ENCODE assay signal across 9 mouse cellular contexts in genomic region chr10:40259542-40259941, GRCm38 (mm10). TPM values are rescaled to one million over a fixed set of nuclear protein-coding genes. Genes with fewer than 3 reads are reported as not detected.
DNase-seq lines count a peak whose midpoint lies in the region; ATAC-seq and TF ChIP-seq lines count a peak whose summit lies in the region.
"Had no signal": no experiment of that assay in that cellular context is flagged by ENCODE, and none has a peak within 500 bp of the region (broad histone marks: within the 10 kb centered on the region; RNA-seq: fewer than 3 reads in every experiment).

No protein-coding gene starts in this region.

- no peak for ATAC-seq in erythroblast, adult 5-6 weeks (replicated peaks; ENCODE audit: low FRiP score, poor library complexity, severe bottlenecking)
- no peak for ATAC-seq in lung, embryonic 14.5 days (ENCODE audit: insufficient read depth)
- ATAC-seq in liver, embryonic 14.5 days (ENCODE audit: insufficient read depth) = no peak
- no peak for ATAC-seq in monocyte, adult 5-6 weeks (replicated peaks; ENCODE audit: insufficient number of reproducible peaks, low FRiP score, low TSS enrichment, poor library complexity, severe bottlenecking)
- ATAC-seq in hindbrain, embryonic 12.5 days (ENCODE audit: low FRiP score) = no peak

- TF ChIP-seq EP300 in liver, embryonic 14.5 days (IDR thresholded peaks at IDR 0.05; ENCODE audit: low read depth) = no peak

- WGBS in lung, embryonic 14.5 days = 12% methylated on average over 8 of the region's 8 CpGs
- 21% methylated on average over 8 of the region's 8 CpGs for WGBS in lung, adult 2 months
- 6% methylated on average over 8 of the region's 8 CpGs for WGBS in liver, embryonic 14.5 days (ENCODE audit: insufficient replicate concordance)
- WGBS in hindbrain, embryonic 12.5 days = 19% methylated on average over 8 of the region's 8 CpGs

- peak; percentile 19 for DNase-seq in lung, embryonic 14.5 days
- no peak for DNase-seq in lung, adult 2 months
- peak; percentile 46 for DNase-seq in c-Kit-positive CD71-positive TER-119-negative erythroid progenitor cells, embryonic 14.5 days (ENCODE audit: low read depth)
- peak in 1 of 3 experiments; percentile 42 for DNase-seq in liver, embryonic 14.5 days (ENCODE audit: low read depth in 3 of 3, low spot score in 3 of 3)

- TF ChIP-seq POLR2A in lung, adult 2 months (IDR thresholded peaks at IDR 0.05; ENCODE audit: borderline replicate concordance, extremely low read depth, low read depth, low read length) = no peak

- no peaks in the 10 kb centered on the region for H3K9me3 ChIP-seq in erythroblast, embryonic 14.5 days (ENCODE audit: control insufficient read depth, low read length)
- H3K9me3 ChIP-seq in lung, embryonic 14.5 days (ENCODE audit: low read depth, low read length) = no peaks in the 10 kb centered on the region
- H3K9me3 ChIP-seq in liver, embryonic 14.5 days (ENCODE audit: control insufficient read depth, low read length) = no peaks in the 10 kb centered on the region
- no peaks in the 10 kb centered on the region for H3K9me3 ChIP-seq in hindbrain, embryonic 12.5 days (replicated peaks)
- H3K9me3 ChIP-seq: embryonic facial prominence, embryonic 15.5 days had no signal

- peaks cover 45% of the 10 kb centered on the region for H3K4me1 ChIP-seq in erythroblast, embryonic 14.5 days (ENCODE audit: control insufficient read depth)
- H3K4me1 ChIP-seq in lung, embryonic 14.5 days (ENCODE audit: insufficient read depth) = no peaks in the 10 kb centered on the region
- H3K4me1 ChIP-seq in lung, adult 2 months (ENCODE audit: control insufficient read depth, insufficient read depth, low read length) = peaks cover 3% of the 10 kb centered on the region
- H3K4me1 ChIP-seq in liver, embryonic 14.5 days (replicated peaks; ENCODE audit: control insufficient read depth in 2 of 2, insufficient read depth in 2 of 2, low read length in 1 of 2) = peaks cover 12 to 20% of the 10 kb centered on the region in 2 experiments
- H3K4me1 ChIP-seq in hindbrain, embryonic 12.5 days = peaks cover 10% of the 10 kb centered on the region

- peaks cover 2% of the 10 kb centered on the region for H3K36me3 ChIP-seq in erythroblast, embryonic 14.5 days (ENCODE audit: control insufficient read depth)
- no peaks in the 10 kb centered on the region for H3K36me3 ChIP-seq in lung, embryonic 14.5 days (ENCODE audit: insufficient read depth)
- no peaks in the 10 kb centered on the region for H3K36me3 ChIP-seq in liver, embryonic 14.5 days (replicated peaks; ENCODE audit: control insufficient read depth, insufficient read depth, low read depth)
- peaks cover 3% of the 10 kb centered on the region; the same call in 1 of the 2 replicates for H3K36me3 ChIP-seq in hindbrain, embryonic 12.5 days

- H3K4me3 ChIP-seq in erythroblast, embryonic 14.5 days (replicated peaks) = peak overlapping the region; percentile 80
- no peak overlapping the region for H3K4me3 ChIP-seq in lung, embryonic 14.5 days (ENCODE audit: low read depth, low read length)
- H3K4me3 ChIP-seq in lung, adult 2 months (replicated peaks; ENCODE audit: extremely low read depth, low read depth, low read length) = no peak overlapping the region
- H3K4me3 ChIP-seq in liver, embryonic 14.5 days (ENCODE audit: insufficient read depth in 1 of 2, low read depth in 2 of 2, low read length in 2 of 2) = peak overlapping the region in 1 of 2 experiments; percentile 32; a peak in 1 of 4 replicates
- H3K4me3 ChIP-seq in hindbrain, embryonic 12.5 days = no peak overlapping the region

- no peaks in the 10 kb centered on the region for H3K27me3 ChIP-seq in erythroblast, embryonic 14.5 days (ENCODE audit: control insufficient read depth)
- H3K27me3 ChIP-seq in lung, embryonic 14.5 days (ENCODE audit: insufficient read depth, low read length) = no peaks in the 10 kb centered on the region
- H3K27me3 ChIP-seq in liver, embryonic 14.5 days (ENCODE audit: control insufficient read depth, insufficient read depth, low read length) = no peaks in the 10 kb centered on the region
- no peaks in the 10 kb centered on the region for H3K27me3 ChIP-seq in hindbrain, embryonic 12.5 days
- H3K27me3 ChIP-seq: embryonic facial prominence, embryonic 15.5 days had no signal

- H3K9ac ChIP-seq in lung, embryonic 14.5 days = no peak overlapping the region
- H3K9ac ChIP-seq in liver, embryonic 14.5 days (replicated peaks) = no peak overlapping the region; the same call in 1 of the 2 replicates
- H3K9ac ChIP-seq in hindbrain, embryonic 12.5 days = no peak overlapping the region
- H3K9ac ChIP-seq: embryonic facial prominence, embryonic 15.5 days had no signal

- peak overlapping the region; percentile 98; the same call in 1 of the 2 replicates for H3K27ac ChIP-seq in lung, embryonic 14.5 days (ENCODE audit: low read depth)
- H3K27ac ChIP-seq in liver, embryonic 14.5 days = peak overlapping the region; percentile 91
- no peak overlapping the region for H3K27ac ChIP-seq in hindbrain, embryonic 12.5 days

- H3K4me2 ChIP-seq in lung, embryonic 14.5 days = no peak overlapping the region
- peak overlapping the region; percentile 99 for H3K4me2 ChIP-seq in liver, embryonic 14.5 days (ENCODE audit: low read depth)
- no peak overlapping the region for H3K4me2 ChIP-seq in hindbrain, embryonic 12.5 days (replicated peaks)

- TF ChIP-seq CTCF in lung, embryonic 14.5 days (IDR thresholded peaks at IDR 0.05; ENCODE audit: low read depth) = no peak
- TF ChIP-seq CTCF in lung, adult 2 months (IDR thresholded peaks at IDR 0.05; ENCODE audit: insufficient read depth, low read length) = no peak
- no peak for TF ChIP-seq CTCF in liver, embryonic 14.5 days (IDR thresholded peaks at IDR 0.05; ENCODE audit: low read depth)

RNA-seq across cellular contexts. Expression of gene Gtf3c6, which starts 1.6 kb away (rescaled TPM):
- polyA plus RNA-seq in erythroblast, embryonic 14.5 days (2012) = 0.79 and 0.89 TPM in 2 replicates
- 14.4 and 28.6 TPM in 2 replicates for total RNA-seq in erythroblast, adult 5-6 weeks (2015; ENCODE audit: low replicate concordance)
- 16.7 and 28.5 TPM in 2 replicates for total RNA-seq in erythroblast, adult 5-6 weeks (2017; ENCODE audit: low replicate concordance)
- polyA plus RNA-seq in lung, embryonic 14.5 days (2014; fragmentation: Nextera tagmentation; extraction: Ambion mirVana) = 108 and 112 TPM in 2 replicates
- polyA plus RNA-seq in lung, adult 2 months (2012; rRNA removed) = 3.5 and 6.3 TPM in 2 replicates
- polyA plus RNA-seq in liver, embryonic 14.5 days (2012; rRNA removed) = 7.7 and 15.1 TPM in 2 replicates
- polyA plus RNA-seq in liver, embryonic 14.5 days (2014; fragmentation: Nextera tagmentation; extraction: Ambion mirVana) = 31.6 and 34.1 TPM in 2 replicates
- 59.3 to 82.5 TPM (median 81.6 TPM) in 3 replicates for total RNA-seq in monocyte, adult 5-6 weeks (2017)
- polyA plus RNA-seq in hindbrain, embryonic 12.5 days (2016; fragmentation: Nextera tagmentation; extraction: Ambion mirVana) = 135 and 136 TPM in 2 replicates

RNA-seq across cellular contexts. Expression of gene Rpf2, which starts 12.7 kb away (rescaled TPM):
- 0.15 and 0.19 TPM in 2 replicates for polyA plus RNA-seq in erythroblast, embryonic 14.5 days (2012)
- 24.6 and 26.8 TPM in 2 replicates for total RNA-seq in erythroblast, adult 5-6 weeks (2015; ENCODE audit: low replicate concordance)
- 24.8 and 31.6 TPM in 2 replicates for total RNA-seq in erythroblast, adult 5-6 weeks (2017; ENCODE audit: low replicate concordance)
- polyA plus RNA-seq in lung, embryonic 14.5 days (2014; fragmentation: Nextera tagmentation; extraction: Ambion mirVana) = 70.4 and 72.7 TPM in 2 replicates
- polyA plus RNA-seq in lung, adult 2 months (2012; rRNA removed) = 1.5 and 2.2 TPM in 2 replicates
- 7.3 and 16.8 TPM in 2 replicates for polyA plus RNA-seq in liver, embryonic 14.5 days (2012; rRNA removed)
- 38.9 and 39.2 TPM in 2 replicates for polyA plus RNA-seq in liver, embryonic 14.5 days (2014; fragmentation: Nextera tagmentation; extraction: Ambion mirVana)
- 45.3 to 56.4 TPM (median 53.7 TPM) in 3 replicates for total RNA-seq in monocyte, adult 5-6 weeks (2017)
- polyA plus RNA-seq in hindbrain, embryonic 12.5 days (2016; fragmentation: Nextera tagmentation; extraction: Ambion mirVana) = 65.4 and 67.0 TPM in 2 replicates

RNA-seq across cellular contexts. Expression of gene Amd1, which starts 42.4 kb away (rescaled TPM):
- 0.27 and 0.69 TPM in 2 replicates for polyA plus RNA-seq in erythroblast, embryonic 14.5 days (2012)
- 49.9 and 70.3 TPM in 2 replicates for total RNA-seq in erythroblast, adult 5-6 weeks (2015; ENCODE audit: low replicate concordance)
- total RNA-seq in erythroblast, adult 5-6 weeks (2017; ENCODE audit: low replicate concordance) = 60.2 and 63.1 TPM in 2 replicates
- polyA plus RNA-seq in lung, embryonic 14.5 days (2014; fragmentation: Nextera tagmentation; extraction: Ambion mirVana) = 78.7 and 82.0 TPM in 2 replicates
- 6.2 and 14.9 TPM in 2 replicates for polyA plus RNA-seq in lung, adult 2 months (2012; rRNA removed)
- polyA plus RNA-seq in liver, embryonic 14.5 days (2012; rRNA removed) = 33.5 and 48.1 TPM in 2 replicates
- 56.4 and 64.2 TPM in 2 replicates for polyA plus RNA-seq in liver, embryonic 14.5 days (2014; fragmentation: Nextera tagmentation; extraction: Ambion mirVana)
- 78.0 to 100 TPM (median 91.1 TPM) in 3 replicates for total RNA-seq in monocyte, adult 5-6 weeks (2017)
- 53.7 and 57.7 TPM in 2 replicates for polyA plus RNA-seq in hindbrain, embryonic 12.5 days (2016; fragmentation: Nextera tagmentation; extraction: Ambion mirVana)
